21 mouse cellular contexts compared by ENCODE assay signal in genomic region chr6:120179044-120179755, GRCm38 (mm10).
DNase-seq lines count a peak whose midpoint lies in the region; ATAC-seq and TF ChIP-seq lines count a peak whose summit lies in the region.
"Had no signal": no experiment of that assay in that cellular context is flagged by ENCODE, and none has a peak within 500 bp of the region (broad histone marks: within the 10 kb centered on the region; RNA-seq: fewer than 3 reads in every experiment).

No protein-coding gene starts in this region.

- WGBS in heart, embryonic 11.5 days (ENCODE audit: insufficient replicate concordance) = 83% methylated on average over 6 of the region's 6 CpGs
- WGBS in bone marrow, adult 2 months = 48% methylated on average over 6 of the region's 6 CpGs

- intact Hi-C loops in heart, postnatal 36 days (cut with DNase I) = no loop called here
- intact Hi-C loops in left cerebral cortex, postnatal 14 days (cut with DNase I) = no loop called here

- no peak for ATAC-seq in heart, embryonic 11.5 days (replicated peaks; ENCODE audit: insufficient number of reproducible peaks, low FRiP score, low TSS enrichment)
- peak; percentile 69 for ATAC-seq in megakaryocyte, adult 5-6 weeks (ENCODE audit: poor library complexity, severe bottlenecking)
- ATAC-seq: forebrain, postnatal 0 days; hindbrain, postnatal 0 days had no signal

- H3K9me3 ChIP-seq in heart, embryonic 11.5 days (replicated peaks; ENCODE audit: control insufficient read depth, low read length) = no peaks in the 10 kb centered on the region
- H3K9me3 ChIP-seq: limb, embryonic 15.5 days; midbrain, embryonic 12.5 days; neural tube, embryonic 15.5 days; stomach, embryonic 15.5 days had no signal

- no peak overlapping the region for H3K4me2 ChIP-seq in heart, embryonic 11.5 days
- H3K4me2 ChIP-seq: limb, embryonic 15.5 days; midbrain, embryonic 12.5 days; neural tube, embryonic 15.5 days; stomach, embryonic 15.5 days had no signal

- 0 out of 2 replicates have a peak overlapping the region, but pooled peaks have one; percentile 18 for H3K27ac ChIP-seq in heart, embryonic 11.5 days (ENCODE audit: low read depth, low read length)
- H3K27ac ChIP-seq in bone marrow, adult 2 months (ENCODE audit: control insufficient read depth, insufficient read depth, low read depth, low read length, poor library complexity) = peak overlapping the region; percentile 80
- H3K27ac ChIP-seq: hindbrain, postnatal 0 days; layer of hippocampus, adult 2 months; limb, embryonic 15.5 days; midbrain, embryonic 12.5 days; neural tube, embryonic 15.5 days; stomach, embryonic 15.5 days had no signal

- peaks cover 23% of the 10 kb centered on the region for H3K4me1 ChIP-seq in heart, embryonic 11.5 days (ENCODE audit: control insufficient read depth, insufficient read depth, low read length)
- peaks cover 3% of the 10 kb centered on the region for H3K4me1 ChIP-seq in bone marrow, adult 2 months (ENCODE audit: control insufficient read depth, insufficient read depth, low read length)
- H3K4me1 ChIP-seq: midbrain, embryonic 12.5 days; neural tube, embryonic 15.5 days; stomach, embryonic 15.5 days had no signal

- no peak for DNase-seq in heart, postnatal 36 days
- DNase-seq in liver = peak; percentile 87
- DNase-seq in kidney, postnatal 10 days = no peak
- DNase-seq in left cerebral cortex, postnatal 14 days (ENCODE audit: low spot score in 2 of 2) = no peak
- DNase-seq in urinary bladder, postnatal 14 days (ENCODE audit: low spot score) = no peak
- DNase-seq: cerebellum, adult 8-10 months; forebrain, postnatal 0 days; gastrocnemius, postnatal 10 days; kidney, adult 2 months; lung, postnatal 14 days; retina, postnatal 1 day; thymus, postnatal 4 days had no signal

- no peak overlapping the region for H3K4me3 ChIP-seq in heart, embryonic 11.5 days (ENCODE audit: low read depth, low read length)
- no peak overlapping the region for H3K4me3 ChIP-seq in bone marrow, adult 2 months (replicated peaks; ENCODE audit: control insufficient read depth, low read depth, low read length)
- H3K4me3 ChIP-seq: layer of hippocampus, adult 2 months; limb, embryonic 15.5 days; midbrain, embryonic 12.5 days; neural tube, embryonic 15.5 days; stomach, embryonic 15.5 days had no signal

- H3K36me3 ChIP-seq in heart, embryonic 11.5 days (ENCODE audit: control insufficient read depth, insufficient read depth, low read length) = no peaks in the 10 kb centered on the region
- H3K36me3 ChIP-seq: limb, embryonic 15.5 days; midbrain, embryonic 12.5 days; neural tube, embryonic 15.5 days; stomach, embryonic 15.5 days had no signal

- no peak for TF ChIP-seq POLR2A in bone marrow, adult 2 months (IDR thresholded peaks at IDR 0.05; ENCODE audit: borderline replicate concordance, control insufficient read depth, low read depth, low read length)

- H3K27me3 ChIP-seq in heart, embryonic 11.5 days (ENCODE audit: control insufficient read depth, insufficient read depth, low read length) = no peaks in the 10 kb centered on the region
- H3K27me3 ChIP-seq: limb, embryonic 15.5 days; midbrain, embryonic 12.5 days; neural tube, embryonic 15.5 days; stomach, embryonic 15.5 days had no signal

- H3K9ac ChIP-seq in heart, embryonic 11.5 days (ENCODE audit: low read depth, low read length) = no peak overlapping the region
- H3K9ac ChIP-seq: forebrain, postnatal 0 days; limb, embryonic 15.5 days; midbrain, embryonic 12.5 days; neural tube, embryonic 15.5 days; stomach, embryonic 15.5 days had no signal

- no peak for TF ChIP-seq CTCF in bone marrow, adult 2 months (IDR thresholded peaks at IDR 0.05; ENCODE audit: control insufficient read depth, insufficient read depth, low read length)
